Mouse (Mus musculus) hindbrain, embryonic 14.5 days (tissue): ENCODE results near the gene Dthd1. TPM values are rescaled to one million over a fixed set of nuclear protein-coding genes. Genes with fewer than 3 reads are reported as not detected.
A peak's percentile ranks its signal among the peaks of the same experiment; 100 is the strongest.

Source experiments
- ATAC-seq: fragments of 200-750 bp; cut with Nextera tagmentation; 2 replicates; pipeline ENCODE4 v1.8.0; 2017; ENCODE audit warnings: moderate number of reproducible peaks, mild to moderate bottlenecking, moderate TSS enrichment, moderate library complexity; ENCODE audit not compliant: low FRiP score
- DNase-seq: peaks from one replicate; pipeline ENCODE4 v3.0.0-alpha.2; 2015; ENCODE audit warnings: low spot score
- H3K27ac ChIP-seq: fragments of 300-500 bp; sonication (generic); 2 replicates; pipeline ENCODE4 v1.5.1; 2014; ENCODE audit warnings: mild to moderate bottlenecking, moderate library complexity
- H3K27me3 ChIP-seq: fragments of 300-500 bp; sonication (generic); 2 replicates; pipeline ENCODE4 v1.6.1; 2014; ENCODE audit warnings: mild to moderate bottlenecking, low read length, mixed read lengths; ENCODE audit not compliant: control insufficient read depth, insufficient read depth
- H3K36me3 ChIP-seq: fragments of 300-500 bp; sonication (generic); replicated peaks from 2 replicates; pipeline ENCODE4 v1.6.1; 2014; ENCODE audit not compliant: control insufficient read depth, insufficient read depth
- H3K4me1 ChIP-seq: fragments of 300-500 bp; sonication (generic); replicated peaks from 2 replicates; pipeline ENCODE4 v1.6.1; 2014; ENCODE audit warnings: antibody characterized with exemption, low read length, mixed read lengths; ENCODE audit not compliant: control insufficient read depth, insufficient read depth
- H3K4me2 ChIP-seq: fragments of 300-500 bp; sonication (generic); replicated peaks from 2 replicates; pipeline ENCODE4 v1.6.1; 2014; ENCODE audit warnings: mild to moderate bottlenecking, moderate library complexity
- H3K4me3 ChIP-seq: fragments of 300-500 bp; sonication (generic); replicated peaks from 2 replicates; pipeline ENCODE4 v1.5.1; 2014; ENCODE audit warnings: mild to moderate bottlenecking, low read length
- H3K9ac ChIP-seq: fragments of 300-500 bp; sonication (generic); 2 replicates; pipeline ENCODE4 v1.6.1; 2014
- H3K9me3 ChIP-seq: fragments of 300-500 bp; sonication (generic); 2 replicates; pipeline ENCODE4 v1.6.1; 2016; ENCODE audit warnings: low read length; ENCODE audit not compliant: control insufficient read depth
- WGBS: fragments of 180-500 bp; shearing (Covaris S2); extraction: QIAGEN DNeasy Blood & Tissue Kit; methylation state at CpG from one replicate; pipeline ENCODE4 v1.1.7; 2014; 5-methylcytosine and 5-hydroxymethylcytosine counted together
- polyA plus RNA-seq: library from polyadenylated mRNA; unstranded; fragments of >200 nt; fragmentation: Nextera tagmentation; extraction: Ambion mirVana; gene quantifications from 2 replicates; pipeline ENCODE4 v1.2.1, GENCODE M21; 2014

The Dthd1 gene
- polyA plus RNA-seq, 1 experiment from 2014 or later: not detected

DNA sequence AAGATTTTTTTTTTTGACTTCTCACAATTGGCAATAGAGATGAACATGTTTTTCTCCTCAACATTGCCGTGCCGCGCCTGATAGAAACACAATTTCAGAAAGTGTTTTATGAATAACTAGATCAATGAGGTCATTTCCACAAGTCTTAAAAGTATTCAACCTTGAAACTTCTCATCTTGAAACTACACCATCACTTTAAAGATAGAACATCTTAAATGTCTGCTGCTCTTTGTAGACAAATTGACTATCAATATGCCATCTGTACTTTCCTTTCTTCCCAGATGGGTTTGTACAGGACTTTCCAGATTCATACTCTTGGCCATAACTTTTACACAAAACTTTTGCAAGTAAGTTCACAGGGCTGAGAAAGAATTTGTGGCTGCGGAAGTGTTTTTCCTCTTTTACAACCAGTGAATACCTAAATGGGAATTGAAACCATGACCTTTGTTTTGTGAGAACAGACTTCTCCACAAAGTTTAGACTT lies 40.8 kb downstream of the Dthd1 start:
- DNase-seq (no peak), ATAC-seq (no peak)
- no peaks in the 10 kb centered on the region for H3K27me3 ChIP-seq
- no peaks in the 10 kb centered on the region for H3K4me1 ChIP-seq
- no peak overlapping the region for H3K4me3 ChIP-seq
- no peak overlapping the region for H3K9ac ChIP-seq
- 95% methylated on average over 4 of the region's 4 CpGs for WGBS
- H3K36me3 ChIP-seq: no peaks in the 10 kb centered on the region
- H3K27ac ChIP-seq: no peak overlapping the region
- H3K9me3 ChIP-seq: no peaks in the 10 kb centered on the region
- H3K4me2 ChIP-seq: no peak overlapping the region

DNA sequence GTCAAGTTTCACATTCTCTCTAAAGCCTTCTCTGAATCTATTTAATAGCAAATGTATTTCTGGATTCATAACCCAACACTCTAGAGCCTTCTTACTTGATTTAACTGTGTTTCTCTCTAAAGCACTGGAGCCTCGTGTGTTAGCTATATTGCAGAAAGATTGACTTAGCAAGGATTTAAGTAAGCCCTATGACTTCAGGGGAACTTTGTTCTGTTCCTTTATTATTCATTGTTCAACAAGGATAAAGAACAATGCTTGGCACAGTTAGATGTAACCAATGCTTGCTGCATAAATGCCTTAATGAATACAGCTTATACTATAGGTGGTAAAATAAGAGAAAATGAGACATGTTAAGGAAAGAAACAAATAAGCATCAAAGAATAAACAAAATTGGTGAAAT lies 43.9 kb downstream of the Dthd1 start:
- Histone ChIP-seq H3K4me2 (no peak overlapping the region), H3K4me3 (no peak overlapping the region), H3K36me3 (no peaks in the 10 kb centered on the region), H3K9me3 (no peaks in the 10 kb centered on the region), H3K27ac (no peak overlapping the region), H3K4me1 (no peaks in the 10 kb centered on the region), H3K9ac (no peak overlapping the region), H3K27me3 (no peaks in the 10 kb centered on the region)
- no peak for ATAC-seq
- WGBS: 83% methylated on average over 1 of the region's 1 CpGs
- no peak for DNase-seq

DNA sequence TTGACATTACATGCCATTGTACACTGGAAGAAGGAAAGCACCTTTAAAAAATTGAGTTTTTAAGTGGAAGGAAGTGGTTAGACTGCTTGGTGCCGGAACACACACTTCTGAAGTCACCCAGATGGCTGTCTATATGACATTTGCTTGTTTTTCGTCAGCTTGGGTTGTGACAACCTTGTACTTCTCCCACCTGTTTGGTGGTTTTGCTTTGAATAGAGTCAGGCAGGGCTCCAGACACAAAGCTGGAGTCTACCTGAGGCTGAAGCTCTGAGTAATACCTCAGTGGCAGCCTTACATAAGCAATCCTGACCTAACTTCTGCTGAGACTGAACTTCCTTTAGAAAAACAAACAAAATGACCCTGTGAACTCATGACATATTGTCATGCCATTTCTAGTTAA lies 44.7 kb downstream of the Dthd1 start:
- H3K9ac ChIP-seq: no peak overlapping the region
- no peak overlapping the region for H3K4me2 ChIP-seq
- H3K27ac ChIP-seq: no peak overlapping the region
- ATAC-seq: no peak
- H3K9me3 ChIP-seq: no peaks in the 10 kb centered on the region
- no peak for DNase-seq
- no peak overlapping the region for H3K4me3 ChIP-seq
- WGBS: 81% methylated on average over 2 of the region's 2 CpGs
- no peaks in the 10 kb centered on the region for H3K27me3 ChIP-seq
- H3K36me3 ChIP-seq: no peaks in the 10 kb centered on the region
- no peaks in the 10 kb centered on the region for H3K4me1 ChIP-seq

DNA sequence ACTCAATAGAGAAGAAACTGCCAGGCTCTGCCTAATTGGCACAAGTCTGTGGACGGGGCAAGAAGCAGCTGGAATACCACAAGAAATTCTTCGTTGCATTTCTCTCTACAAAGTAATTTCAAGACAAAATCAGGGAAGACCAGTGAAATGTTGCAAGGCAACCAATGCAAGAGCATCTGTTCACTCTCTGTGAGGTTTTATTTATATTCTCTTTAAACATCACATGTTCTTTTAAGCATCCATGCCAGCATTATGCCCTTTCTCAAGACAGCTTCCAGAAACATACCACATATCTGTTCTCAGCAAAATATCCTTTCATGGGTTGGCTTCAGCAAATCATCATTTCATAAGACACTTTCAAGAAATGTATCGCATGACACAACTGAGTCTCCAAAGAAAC lies 50.7 kb downstream of the Dthd1 start:
- H3K27me3 ChIP-seq: no peaks in the 10 kb centered on the region
- no peak overlapping the region for H3K9ac ChIP-seq
- no peaks in the 10 kb centered on the region for H3K9me3 ChIP-seq
- no peaks in the 10 kb centered on the region for H3K36me3 ChIP-seq
- 84% methylated on average over 3 of the region's 3 CpGs for WGBS
- H3K4me1 ChIP-seq: no peaks in the 10 kb centered on the region
- DNase-seq: no peak
- no peak overlapping the region for H3K4me3 ChIP-seq
- no peak overlapping the region for H3K4me2 ChIP-seq
- no peak for ATAC-seq
- H3K27ac ChIP-seq: no peak overlapping the region

DNA sequence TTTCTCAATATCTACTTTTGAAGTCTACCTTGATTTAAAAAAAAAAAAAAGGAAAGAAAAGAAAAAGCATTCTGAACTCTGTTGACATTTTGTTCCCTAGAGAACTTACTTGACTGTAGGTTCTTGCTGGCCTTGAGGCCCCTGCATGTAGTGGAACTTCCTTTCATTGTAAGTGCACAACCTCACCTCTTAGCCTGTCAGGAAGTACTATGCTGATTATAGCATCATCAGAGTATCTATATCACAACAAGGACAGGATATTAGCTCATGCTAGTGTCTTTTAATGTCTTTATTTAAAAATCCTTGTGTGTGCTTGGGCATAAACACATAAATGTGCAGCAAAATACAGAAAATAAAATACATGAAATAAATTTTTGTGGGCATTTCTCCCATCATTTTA lies 53.4 kb downstream of the Dthd1 start:
- Histone ChIP-seq H3K27ac (no peak overlapping the region), H3K9ac (no peak overlapping the region), H3K9me3 (no peaks in the 10 kb centered on the region), H3K4me2 (no peak overlapping the region), H3K4me3 (no peak overlapping the region), H3K27me3 (no peaks in the 10 kb centered on the region), H3K4me1 (no peaks in the 10 kb centered on the region), H3K36me3 (no peaks in the 10 kb centered on the region)
- ATAC-seq (no peak), DNase-seq (no peak)

DNA sequence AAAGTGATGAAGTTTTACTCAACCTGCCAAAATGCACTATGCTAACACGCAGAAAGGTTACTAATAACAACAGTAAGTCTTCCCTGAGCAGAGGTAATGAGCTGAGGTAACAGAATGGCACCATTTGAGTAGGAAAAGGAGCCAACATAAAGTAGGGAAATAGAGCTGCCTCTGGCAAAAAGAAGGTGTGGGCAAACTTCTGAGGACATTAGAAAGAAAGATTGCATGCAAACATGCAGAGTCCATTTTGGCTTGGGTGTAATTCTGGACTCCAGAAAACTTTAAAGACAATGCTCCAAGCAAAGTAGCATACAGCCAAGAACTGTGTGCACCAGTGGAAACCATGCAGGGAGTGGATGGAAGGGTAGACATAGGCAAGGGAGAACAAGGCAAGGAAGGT lies 65.9 kb downstream of the Dthd1 start:
- H3K27me3 ChIP-seq: no peaks in the 10 kb centered on the region
- ATAC-seq: no peak
- H3K36me3 ChIP-seq: no peaks in the 10 kb centered on the region
- no peak overlapping the region for H3K27ac ChIP-seq
- no peak overlapping the region for H3K4me3 ChIP-seq
- DNase-seq: no peak
- no peak overlapping the region for H3K4me2 ChIP-seq
- 70% methylated on average over 1 of the region's 1 CpGs for WGBS
- H3K4me1 ChIP-seq: no peaks in the 10 kb centered on the region
- no peaks in the 10 kb centered on the region for H3K9me3 ChIP-seq
- no peak overlapping the region for H3K9ac ChIP-seq

DNA sequence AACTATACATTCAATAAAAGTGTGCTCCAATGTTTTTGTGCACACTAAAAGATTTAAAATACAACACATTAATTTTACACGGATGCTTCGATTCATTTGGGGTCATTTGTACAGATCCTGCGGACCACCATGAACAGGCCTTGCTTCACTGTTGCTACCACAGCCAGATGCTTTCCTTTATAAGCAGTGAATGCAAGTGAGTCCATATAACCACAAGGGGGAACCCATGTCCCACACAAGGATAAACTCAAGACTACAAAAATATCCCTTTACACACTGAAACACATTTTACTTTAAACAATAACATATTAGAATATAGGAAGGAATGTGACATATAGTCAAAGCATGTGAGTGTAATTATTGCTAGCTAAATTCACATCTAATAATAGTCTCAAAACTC lies 81.7 kb downstream of the Dthd1 start:
- peak; percentile 86 for ATAC-seq

DNA sequence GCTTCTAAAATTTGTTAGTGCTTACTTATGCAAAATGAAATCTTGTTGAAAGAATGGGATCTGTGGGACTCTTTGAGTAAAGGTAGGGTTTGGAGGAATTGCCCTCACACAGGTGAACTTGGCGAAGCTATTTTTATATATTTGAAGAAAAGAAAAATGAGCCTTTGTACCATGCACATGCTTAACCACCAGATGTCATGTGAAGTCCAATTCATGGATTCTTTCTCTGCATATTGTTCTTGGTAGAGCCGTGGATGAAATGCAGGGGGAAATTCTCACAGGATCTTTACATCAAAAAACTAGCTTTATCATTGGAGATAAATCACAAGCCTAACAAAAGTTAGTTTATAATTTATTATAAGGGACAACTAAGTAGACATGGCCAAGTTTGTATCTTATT lies 93.3 kb downstream of the Dthd1 start:
- no peak for ATAC-seq
- no peak overlapping the region for H3K4me3 ChIP-seq
- H3K9me3 ChIP-seq: no peaks in the 10 kb centered on the region
- WGBS: 70% methylated on average over 2 of the region's 2 CpGs
- no peaks in the 10 kb centered on the region for H3K27me3 ChIP-seq
- H3K9ac ChIP-seq: no peak overlapping the region
- H3K27ac ChIP-seq: no peak overlapping the region
- H3K36me3 ChIP-seq: no peaks in the 10 kb centered on the region
- no peak overlapping the region for H3K4me2 ChIP-seq
- DNase-seq: peak; percentile 46
- H3K4me1 ChIP-seq: no peaks in the 10 kb centered on the region

More for the DNA sequence above, 81.7 kb downstream of the Dthd1 start:
- no peak overlapping the region for H3K4me2 ChIP-seq
- 73% methylated on average over 3 of the region's 3 CpGs for WGBS
- H3K9ac ChIP-seq: no peak overlapping the region
- no peaks in the 10 kb centered on the region for H3K9me3 ChIP-seq
- no peak overlapping the region for H3K27ac ChIP-seq
- DNase-seq: peak; percentile 73
- no peaks in the 10 kb centered on the region for H3K36me3 ChIP-seq
- H3K27me3 ChIP-seq: no peaks in the 10 kb centered on the region
- H3K4me3 ChIP-seq: no peak overlapping the region
- no peaks in the 10 kb centered on the region for H3K4me1 ChIP-seq

DNA sequence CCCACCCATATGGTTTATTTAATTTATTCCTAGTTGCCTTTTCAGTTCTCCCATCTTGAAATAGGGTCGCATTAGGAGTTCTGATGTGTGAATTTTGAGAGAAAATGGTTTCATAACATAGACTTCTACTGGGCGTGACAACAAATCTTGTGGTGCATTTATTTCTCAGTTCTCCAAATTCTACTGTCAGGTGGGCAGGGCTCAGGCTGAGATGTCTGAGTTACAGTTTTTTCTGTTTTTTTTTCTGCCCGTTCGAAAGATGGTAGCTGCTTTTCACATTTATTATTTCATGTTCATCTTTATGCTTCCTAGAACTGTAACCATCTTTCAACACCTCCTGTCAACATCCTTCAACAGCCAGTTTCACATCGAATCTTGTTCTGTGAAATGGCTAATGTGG lies 95.5 kb downstream of the Dthd1 start:
- Histone ChIP-seq H3K4me3 (no peak overlapping the region), H3K9me3 (no peaks in the 10 kb centered on the region), H3K27ac (no peak overlapping the region), H3K4me1 (no peaks in the 10 kb centered on the region), H3K27me3 (no peaks in the 10 kb centered on the region), H3K9ac (no peak overlapping the region), H3K36me3 (no peaks in the 10 kb centered on the region), H3K4me2 (no peak overlapping the region)
- ATAC-seq (no peak), DNase-seq (no peak)
- 87% methylated on average over 5 of the region's 5 CpGs for WGBS

DNA sequence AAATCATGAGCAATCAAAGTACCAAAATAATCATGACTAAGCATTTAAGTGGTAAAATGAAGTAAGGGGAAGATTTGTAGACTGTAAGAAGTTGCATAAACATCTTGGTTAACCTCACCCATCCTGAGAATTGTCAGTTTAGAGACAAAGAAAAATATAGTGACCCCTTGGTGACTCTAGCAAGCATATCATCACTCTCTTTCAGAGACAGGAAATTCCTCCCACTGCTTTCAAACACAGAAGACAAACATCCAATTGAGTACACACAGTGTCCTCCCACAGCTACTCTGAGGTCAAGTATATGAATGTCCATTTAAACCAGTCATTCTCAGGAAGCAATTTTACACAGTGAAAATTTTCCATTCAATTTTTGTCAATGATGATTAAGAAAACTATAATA lies 111.0 kb downstream of the Dthd1 start:
- ATAC-seq: no peak
- H3K27me3 ChIP-seq: no peaks in the 10 kb centered on the region

More for the DNA sequence above, 111.0 kb downstream of the Dthd1 start:
- no peak overlapping the region for H3K9ac ChIP-seq
- H3K4me2 ChIP-seq: no peak overlapping the region
- H3K4me3 ChIP-seq: no peak overlapping the region
- no peaks in the 10 kb centered on the region for H3K36me3 ChIP-seq
- H3K9me3 ChIP-seq: no peaks in the 10 kb centered on the region
- H3K4me1 ChIP-seq: no peaks in the 10 kb centered on the region
- DNase-seq: no peak
- H3K27ac ChIP-seq: no peak overlapping the region
